Mouse (Mus musculus): ENCODE results near the gene Slc27a1. TPM values are rescaled to one million over a fixed set of nuclear protein-coding genes. Genes with fewer than 3 reads are reported as not detected.
A peak's percentile ranks its signal among the peaks of the same experiment; 100 is the strongest.

The Slc27a1 gene
- polyA plus RNA-seq, 1 experiment from 2014 or later: 23.3 TPM

- Histone ChIP-seq H3K9ac (0 out of 2 replicates have a peak overlapping the region, but pooled peaks have one; percentile 13), H3K27me3 (replicated peaks) (no peaks in the 10 kb centered on the region), H3K4me3 (replicated peaks) (no peak overlapping the region), H3K9me3 (no peaks in the 10 kb centered on the region), H3K4me1 (replicated peaks) (peaks cover 18% of the 10 kb centered on the region), H3K27ac (peak overlapping the region; percentile 13; the same call in 1 of the 2 replicates), H3K36me3 (no peaks in the 10 kb centered on the region), H3K4me2 (replicated peaks) (no peak overlapping the region)
- ATAC-seq: no peak
- 78% methylated on average over 9 of the region's 9 CpGs for WGBS
Observed at GRCm38 (mm10) chr8:71572847-71573633, 4.4 kb downstream of the Slc27a1 start.

GRCm38 (mm10) chr8:71574426-71574825 is 5.7 kb downstream of the Slc27a1 start:
- Histone ChIP-seq H3K36me3 (no peaks in the 10 kb centered on the region), H3K27ac (no peak overlapping the region), H3K4me3 (replicated peaks) (no peak overlapping the region), H3K9ac (no peak overlapping the region), H3K9me3 (no peaks in the 10 kb centered on the region), H3K4me1 (replicated peaks) (peaks cover 7% of the 10 kb centered on the region), H3K4me2 (replicated peaks) (no peak overlapping the region), H3K27me3 (replicated peaks) (no peaks in the 10 kb centered on the region)
- ATAC-seq: no peak
- WGBS: 75% methylated on average over 7 of the region's 7 CpGs

- Histone ChIP-seq H3K27me3 (replicated peaks) (no peaks in the 10 kb centered on the region), H3K4me3 (replicated peaks) (no peak overlapping the region), H3K4me2 (replicated peaks) (no peak overlapping the region), H3K36me3 (no peaks in the 10 kb centered on the region), H3K9ac (no peak overlapping the region), H3K27ac (no peak overlapping the region), H3K4me1 (replicated peaks) (peaks cover 7% of the 10 kb centered on the region; the same call in 1 of the 2 replicates), H3K9me3 (no peaks in the 10 kb centered on the region)
- no peak for ATAC-seq
- 68% methylated on average over 1 of the region's 1 CpGs for WGBS
Observed at GRCm38 (mm10) chr8:71575020-71575419, 6.3 kb downstream of the Slc27a1 start.

GRCm38 (mm10) chr8:71577856-71578387 is 9.2 kb downstream of the Slc27a1 start:
- Histone ChIP-seq H3K4me3 (replicated peaks) (no peak overlapping the region), H3K27me3 (replicated peaks) (no peaks in the 10 kb centered on the region), H3K36me3 (no peaks in the 10 kb centered on the region), H3K9ac (no peak overlapping the region), H3K4me2 (replicated peaks) (no peak overlapping the region), H3K4me1 (replicated peaks) (peaks cover 3% of the 10 kb centered on the region; the same call in 1 of the 2 replicates), H3K27ac (no peak overlapping the region), H3K9me3 (no peaks in the 10 kb centered on the region)
- WGBS: 71% methylated on average over 4 of the region's 4 CpGs
- no peak for ATAC-seq

GRCm38 (mm10) chr8:71579009-71579408 is 10.3 kb downstream of the Slc27a1 start:
- no peaks in the 10 kb centered on the region; the same call in 1 of the 2 replicates for H3K36me3 ChIP-seq
- peaks cover 3% of the 10 kb centered on the region; the same call in 1 of the 2 replicates for H3K4me1 ChIP-seq (replicated peaks)
- no peak overlapping the region for H3K27ac ChIP-seq
- H3K9me3 ChIP-seq: no peaks in the 10 kb centered on the region
- H3K4me3 ChIP-seq (replicated peaks): no peak overlapping the region
- no peak overlapping the region for H3K9ac ChIP-seq
- no peak for ATAC-seq
- WGBS: 63% methylated on average over 1 of the region's 1 CpGs
- no peak overlapping the region for H3K4me2 ChIP-seq (replicated peaks)
- no peaks in the 10 kb centered on the region for H3K27me3 ChIP-seq (replicated peaks)

GRCm38 (mm10) chr8:71579476-71579875 is 10.8 kb downstream of the Slc27a1 start:
- Histone ChIP-seq H3K9ac (no peak overlapping the region), H3K4me1 (replicated peaks) (peaks cover 3% of the 10 kb centered on the region; the same call in 1 of the 2 replicates), H3K36me3 (no peaks in the 10 kb centered on the region; the same call in 1 of the 2 replicates), H3K27me3 (replicated peaks) (no peaks in the 10 kb centered on the region), H3K9me3 (no peaks in the 10 kb centered on the region), H3K4me3 (replicated peaks) (no peak overlapping the region), H3K4me2 (replicated peaks) (no peak overlapping the region), H3K27ac (no peak overlapping the region)
- 87% methylated on average over 14 of the region's 14 CpGs for WGBS
- no peak for ATAC-seq

GRCm38 (mm10) chr8:71580201-71580600 is 11.5 kb downstream of the Slc27a1 start:
- H3K27me3 ChIP-seq (replicated peaks): no peaks in the 10 kb centered on the region
- no peak overlapping the region for H3K27ac ChIP-seq
- no peak overlapping the region for H3K4me3 ChIP-seq (replicated peaks)
- ATAC-seq: no peak
- WGBS: 67% methylated on average over 9 of the region's 9 CpGs
- peaks cover 3% of the 10 kb centered on the region; the same call in 1 of the 2 replicates for H3K4me1 ChIP-seq (replicated peaks)
- no peak overlapping the region for H3K4me2 ChIP-seq (replicated peaks)
- H3K9ac ChIP-seq: no peak overlapping the region
- H3K9me3 ChIP-seq: no peaks in the 10 kb centered on the region
- no peaks in the 10 kb centered on the region; the same call in 1 of the 2 replicates for H3K36me3 ChIP-seq

- Histone ChIP-seq H3K9me3 (no peaks in the 10 kb centered on the region), H3K9ac (no peak overlapping the region), H3K4me3 (replicated peaks) (no peak overlapping the region), H3K27ac (no peak overlapping the region), H3K27me3 (replicated peaks) (no peaks in the 10 kb centered on the region), H3K4me2 (replicated peaks) (no peak overlapping the region), H3K36me3 (peaks cover 11% of the 10 kb centered on the region; the same call in 1 of the 2 replicates), H3K4me1 (replicated peaks) (peaks cover 8% of the 10 kb centered on the region)
- no peak for ATAC-seq
- 81% methylated on average over 2 of the region's 2 CpGs for WGBS
Observed at GRCm38 (mm10) chr8:71586891-71587290, 18.2 kb downstream of the Slc27a1 start.

GRCm38 (mm10) chr8:71588762-71589161 is 20.1 kb downstream of the Slc27a1 start:
- Histone ChIP-seq H3K27ac (no peak overlapping the region), H3K27me3 (replicated peaks) (no peaks in the 10 kb centered on the region), H3K9ac (no peak overlapping the region), H3K4me1 (replicated peaks) (peaks cover 20% of the 10 kb centered on the region), H3K4me3 (replicated peaks) (no peak overlapping the region), H3K9me3 (no peaks in the 10 kb centered on the region), H3K36me3 (peaks cover 11% of the 10 kb centered on the region; the same call in 1 of the 2 replicates), H3K4me2 (replicated peaks) (no peak overlapping the region)
- ATAC-seq: no peak
- 80% methylated on average over 3 of the region's 3 CpGs for WGBS

- H3K4me1 ChIP-seq (replicated peaks): peaks cover 26% of the 10 kb centered on the region
- 0 out of 2 replicates have a peak, but pooled peaks cover 6% of the 10 kb centered on the region for H3K36me3 ChIP-seq
- no peaks in the 10 kb centered on the region for H3K9me3 ChIP-seq
- H3K27ac ChIP-seq: peak overlapping the region; percentile 99
- peak overlapping the region; percentile 87 for H3K4me2 ChIP-seq (replicated peaks)
- no peaks in the 10 kb centered on the region for H3K27me3 ChIP-seq (replicated peaks)
- H3K9ac ChIP-seq: peak overlapping the region; percentile 93
- H3K4me3 ChIP-seq (replicated peaks): peak overlapping the region; percentile 88
- WGBS: 19% methylated on average over 5 of the region's 5 CpGs
- no peak for ATAC-seq
Observed at GRCm38 (mm10) chr8:71591017-71591416, 22.3 kb downstream of the Slc27a1 start.

- peak within 1 kb of the TSS; percentile 87 for H3K4me2 ChIP-seq (replicated peaks)
- peak within 1 kb of the TSS; percentile 93 for H3K9ac ChIP-seq
- peak within 1 kb of the TSS; percentile 99 for H3K27ac ChIP-seq
- WGBS: under 1% methylated on average over 71 of the region's 71 CpGs
- peak within 1 kb of the TSS; percentile 88 for H3K4me3 ChIP-seq (replicated peaks)
- H3K27me3 ChIP-seq (replicated peaks): no peaks in the 10 kb centered on the region
- H3K36me3 ChIP-seq: 0 out of 2 replicates have a peak, but pooled peaks cover 4% of the 10 kb centered on the region
- H3K4me1 ChIP-seq (replicated peaks): peaks cover 27% of the 10 kb centered on the region
- no peaks in the 10 kb centered on the region for H3K9me3 ChIP-seq
- peak; percentile 92 for ATAC-seq
Observed at GRCm38 (mm10) chr8:71591471-71592373, 23.0 kb downstream of the Slc27a1 start, which contains the start of gene Pgls. TSS of gene Pgls (plus strand) at chr8:71592176.
